Mouse (Mus musculus) heart, postnatal 0 days (tissue): ENCODE results near the gene Txn2.

Source experiments
- CTCF ChIP-seq: IDR thresholded peaks from 2 replicates; pipeline ENCODE4 v1.5.1; 2016; ENCODE audit warnings: antibody characterized with exemption, control low read depth, low read depth
- EP300 ChIP-seq: IDR thresholded peaks from 2 replicates; pipeline ENCODE4 v1.6.1; 2016; ENCODE audit warnings: antibody characterized with exemption, low read depth

- no peak for TF ChIP-seq CTCF
- no peak for TF ChIP-seq EP300
Measured at GRCm38 (mm10) chr15:77913054-77913453, 15.8 kb downstream of the Txn2 start.
